Mouse (Mus musculus) cerebellum, adult (tissue): Measurements from ENCODE around the gene Gm9903.
A peak's percentile ranks its signal among the peaks of the same experiment; 100 is the strongest.

ENCODE experiments used
- ATAC-seq: cut with Nextera tagmentation; 2 replicates; pipeline ENCODE4 v1.9.2; 2017; ENCODE audit warnings: mild to moderate bottlenecking, moderate library complexity, mixed read lengths; ENCODE audit not compliant: insufficient number of reproducible peaks, low FRiP score, low TSS enrichment

Gm9903 gene

GRCm38 (mm10) chr5:33638826-33639225 is 9.1 kb downstream of the Gm9903 start:
- no peak for ATAC-seq

- ATAC-seq, result no peak
Measured at GRCm38 (mm10) chr5:33640652-33641051, 10.9 kb downstream of the Gm9903 start.

GRCm38 (mm10) chr5:33651017-33651416 is 21.3 kb downstream of the Gm9903 start:
- no peak for ATAC-seq

GRCm38 (mm10) chr5:33651541-33651920 is 21.8 kb downstream of the Gm9903 start:
- 0 out of 2 replicates have a peak, but pooled peaks have one; percentile 0 for ATAC-seq

GRCm38 (mm10) chr5:33651921-33652782 is 22.4 kb downstream of the Gm9903 start, which contains the start of gene Slbp:
TSS of gene Slbp (minus strand) at chr5:33652574.
- ATAC-seq, result peak; percentile 91

GRCm38 (mm10) chr5:33652783-33653173 is 23.1 kb downstream of the Gm9903 start:
- ATAC-seq, result no peak; the same call in 1 of the 2 replicates

- no peak for ATAC-seq
Measured at GRCm38 (mm10) chr5:33654424-33654823, 24.7 kb downstream of the Gm9903 start.

- no peak for ATAC-seq
Measured at GRCm38 (mm10) chr5:33655251-33655840, 25.6 kb downstream of the Gm9903 start.

GRCm38 (mm10) chr5:33656739-33657138 is 27.0 kb downstream of the Gm9903 start:
- no peak for ATAC-seq

- peak; percentile 42 for ATAC-seq
Measured at GRCm38 (mm10) chr5:33657251-33657786, 27.6 kb downstream of the Gm9903 start.

GRCm38 (mm10) chr5:33657787-33658663 is 28.3 kb downstream of the Gm9903 start, which contains the start of the genes Tacc3 and Tmem129:
TSS of gene Tacc3 (plus strand) at chr5:33658128.
TSS of gene Tmem129 (minus strand) at chr5:33658416.
- peak; percentile 93 for ATAC-seq

GRCm38 (mm10) chr5:33658664-33659050 is 28.9 kb downstream of the Gm9903 start:
- no peak for ATAC-seq

GRCm38 (mm10) chr5:33668223-33668622 is 38.5 kb downstream of the Gm9903 start:
- no peak for ATAC-seq

GRCm38 (mm10) chr5:33671659-33672058 is 41.9 kb downstream of the Gm9903 start:
- ATAC-seq, result no peak

- no peak for ATAC-seq
Measured at GRCm38 (mm10) chr5:33674439-33674838, 44.7 kb downstream of the Gm9903 start.

GRCm38 (mm10) chr5:33675964-33676363 is 46.2 kb downstream of the Gm9903 start:
- ATAC-seq, result no peak

- no peak for ATAC-seq
Measured at GRCm38 (mm10) chr5:33678244-33678643, 48.5 kb downstream of the Gm9903 start.

GRCm38 (mm10) chr5:33681044-33681443 is 51.3 kb downstream of the Gm9903 start:
- no peak for ATAC-seq
